Mouse (Mus musculus): ENCODE results near the gene Gucy2c. TPM values are rescaled to one million over a fixed set of nuclear protein-coding genes. Genes with fewer than 3 reads are reported as not detected.

The Gucy2c gene
- total RNA-seq, 2 experiments from 2014 or later, result 0.26 to 0.47 TPM

GRCm38 (mm10) chr6:136672467-136672866 lies 109.1 kb downstream of the Gucy2c start:
- DNase-seq (ENCODE audit: low spot score in 2 of 2), result peak; percentile 68 to 76

- no peak for DNase-seq (ENCODE audit: low spot score in 2 of 2)
Measured at GRCm38 (mm10) chr6:136669274-136669673, 112.3 kb downstream of the Gucy2c start.

DNA sequence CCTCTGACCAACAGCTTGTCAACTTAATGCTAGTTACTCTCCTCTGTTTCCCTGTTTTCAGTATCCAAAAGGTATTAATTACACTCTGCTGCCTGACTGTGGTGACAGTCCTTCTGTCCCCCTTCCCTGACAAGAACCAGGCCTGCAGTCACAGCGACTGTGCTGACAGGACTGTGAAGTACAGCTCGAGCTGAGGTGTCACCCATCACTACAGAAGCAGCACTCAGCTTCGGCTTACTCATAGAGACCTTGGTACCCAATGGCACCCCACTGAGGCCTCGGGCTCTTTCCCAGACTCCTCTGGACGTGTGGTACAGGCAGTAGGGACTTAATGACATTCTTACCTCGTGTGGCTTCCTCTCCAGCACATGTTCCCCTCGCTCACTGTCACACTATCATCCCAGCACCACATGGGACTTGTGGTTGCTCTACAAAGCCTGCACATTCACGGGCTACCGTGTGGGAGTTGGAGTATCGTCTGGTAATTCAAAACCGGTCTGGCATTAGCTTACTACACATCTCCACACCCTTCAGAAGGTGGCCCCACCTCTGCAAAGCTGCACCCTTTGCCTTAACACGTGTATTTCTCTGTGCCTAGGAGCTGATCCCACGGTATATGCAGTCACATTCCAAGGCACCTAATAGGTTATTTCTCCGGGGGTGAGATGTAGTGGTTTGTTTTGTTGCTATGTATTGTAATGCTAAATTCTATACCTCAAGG lies 113.1 kb downstream of the Gucy2c start:
- DNase-seq (ENCODE audit: low spot score in 2 of 2), result no peak

- DNase-seq (ENCODE audit: low spot score in 2 of 2), result no peak
Measured at GRCm38 (mm10) chr6:136662063-136662462, 119.5 kb downstream of the Gucy2c start.

DNA sequence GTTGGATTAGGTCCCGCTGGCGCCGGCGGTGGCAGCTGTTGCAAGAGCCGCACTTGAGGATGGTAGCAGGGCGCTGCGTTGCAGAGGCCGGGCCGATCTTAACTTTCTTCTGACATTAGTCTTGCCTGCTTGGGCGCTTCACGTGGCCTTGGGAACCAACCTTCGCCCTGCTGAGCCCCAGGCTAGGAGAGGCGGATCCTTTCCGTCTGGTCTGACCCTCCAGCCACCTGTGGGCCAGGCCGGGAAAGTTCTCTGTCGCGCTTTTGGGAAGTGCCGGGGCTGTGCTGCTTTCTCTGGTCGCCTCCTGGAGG lies 119.9 kb downstream of the Gucy2c start, which contains the start of gene Plbd1:
TSS of gene Plbd1 (minus strand) at position 223 of the 311 bp plus-strand sequence.
- no peak for DNase-seq (ENCODE audit: low spot score in 2 of 2)

DNA sequence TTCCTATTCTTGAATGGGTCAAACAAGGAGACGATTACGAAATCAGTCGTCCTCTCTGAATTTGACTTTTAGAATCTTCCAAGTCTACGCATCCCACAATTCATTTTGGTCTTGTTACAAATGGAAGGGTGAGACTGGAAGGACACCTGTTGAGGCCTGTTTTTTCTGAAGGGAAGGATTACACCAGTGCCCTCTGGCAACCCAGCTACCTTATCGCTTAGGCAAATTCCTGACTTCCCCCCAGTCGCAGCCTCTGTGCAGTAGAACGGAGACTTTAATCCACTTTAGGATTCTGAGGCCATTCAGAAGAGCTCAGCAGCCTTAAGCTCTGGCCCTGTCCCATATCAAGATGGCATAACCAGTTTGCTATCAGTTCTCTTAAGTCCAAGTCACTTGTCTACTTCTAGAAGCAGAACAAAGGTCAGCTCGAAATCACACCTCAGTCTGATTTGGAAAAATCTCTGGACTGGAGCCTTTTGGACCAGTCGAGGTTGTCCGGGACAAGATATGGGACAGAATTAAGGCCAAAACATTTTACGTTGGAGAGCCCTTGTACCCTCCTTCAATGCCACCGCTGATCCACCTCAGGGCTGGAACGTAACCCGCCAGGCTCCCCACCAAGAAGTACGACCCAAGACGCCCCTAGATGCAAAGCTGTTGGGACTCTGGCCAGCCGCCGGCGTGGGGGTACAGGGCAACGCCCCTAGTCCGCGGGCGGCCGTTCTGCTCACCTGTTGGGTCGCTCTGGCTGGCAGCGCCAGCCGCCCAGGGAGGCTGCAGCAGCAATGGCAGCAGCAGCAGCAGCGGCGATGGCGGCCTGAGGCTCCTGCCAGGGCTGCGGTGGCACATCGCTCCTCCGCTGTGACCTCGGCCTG lies 120.5 kb downstream of the Gucy2c start:
- DNase-seq (ENCODE audit: low spot score in 2 of 2), result no peak

DNA sequence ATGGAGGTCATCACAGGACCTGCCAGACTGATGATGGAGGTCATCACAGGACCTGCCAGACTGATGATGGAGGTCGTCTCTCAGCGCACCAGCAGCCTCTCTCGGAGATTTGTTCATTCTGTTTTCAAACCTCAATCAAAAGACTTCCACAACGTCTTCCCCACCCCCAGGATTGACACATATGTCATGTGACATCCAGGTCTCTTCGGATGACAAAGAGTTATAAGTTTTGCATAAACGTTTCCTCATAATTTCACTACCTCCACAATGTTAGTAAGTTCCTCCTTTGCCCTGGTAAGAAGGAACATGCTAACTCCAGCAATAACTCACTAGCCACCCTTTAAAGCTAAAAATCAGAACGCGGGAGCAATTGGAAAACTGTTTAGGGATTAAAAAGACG lies 122.3 kb downstream of the Gucy2c start:
- DNase-seq (ENCODE audit: low spot score in 2 of 2), result no peak

DNA sequence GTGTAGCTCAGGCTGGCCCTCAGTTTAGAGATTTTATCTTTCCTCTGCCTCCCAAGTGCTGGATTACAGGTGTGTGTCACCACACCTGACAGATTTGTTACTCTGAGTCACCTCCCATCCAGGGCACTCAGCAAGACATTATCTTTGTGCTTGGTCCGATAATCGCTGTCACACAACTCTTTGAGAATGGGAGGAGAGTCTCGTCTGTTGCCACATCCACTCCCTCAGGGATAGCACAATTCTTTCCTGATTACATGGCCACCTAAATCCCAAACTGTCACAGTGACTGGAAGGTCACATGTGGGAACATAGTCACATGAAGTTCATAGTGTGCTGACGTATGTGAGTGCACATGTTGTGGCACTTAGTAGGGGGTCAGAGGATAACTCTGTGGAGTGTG lies 123.3 kb downstream of the Gucy2c start:
- DNase-seq (ENCODE audit: low spot score in 2 of 2), result no peak

- no peak for DNase-seq (ENCODE audit: low spot score in 2 of 2)
Measured at GRCm38 (mm10) chr6:136655786-136656185, 125.8 kb downstream of the Gucy2c start.

- DNase-seq (ENCODE audit: low spot score in 2 of 2), result no peak
Measured at GRCm38 (mm10) chr6:136654470-136654869, 127.1 kb downstream of the Gucy2c start.

DNA sequence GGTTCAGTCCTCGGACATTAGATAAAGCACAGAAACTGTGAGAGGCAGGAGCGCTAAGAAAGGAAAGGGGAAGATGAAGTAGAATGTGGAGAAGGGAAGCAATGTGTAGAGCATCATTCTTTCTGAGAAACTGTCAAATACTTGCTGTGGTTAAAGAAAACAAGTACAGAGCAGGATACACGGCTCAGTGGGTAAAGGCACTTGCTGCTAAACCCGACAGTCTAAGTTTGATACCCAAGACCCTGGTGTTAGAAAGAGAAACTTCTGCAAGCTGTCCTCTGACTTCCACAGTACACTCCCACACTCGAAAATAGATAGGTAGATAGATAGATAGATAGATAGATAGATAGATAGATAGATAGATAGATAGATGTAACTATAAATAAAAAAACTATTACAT lies 128.2 kb downstream of the Gucy2c start:
- DNase-seq (ENCODE audit: low spot score in 2 of 2), result no peak

- no peak for DNase-seq (ENCODE audit: low spot score in 2 of 2)
Measured at GRCm38 (mm10) chr6:136650664-136651063, 130.9 kb downstream of the Gucy2c start.

GRCm38 (mm10) chr6:136647455-136647861 lies 134.1 kb downstream of the Gucy2c start:
- DNase-seq (ENCODE audit: low spot score in 2 of 2), result no peak

Small RNA genes within 50 kb of the gene (microRNA-seq; reads per million reads assigned to microRNA genes)
- 0 reads per million in 2 experiments for gene Gm44364

Other genes starting within 250 kb of the Gucy2c start
- gene Plbd1, start 119.8 kb downstream of the Gucy2c start, total RNA-seq (2021), result under 1 TPM; 0.16 to 0.65 TPM
- gene Hist4h4, start 22.6 kb upstream of the Gucy2c start, total RNA-seq (2021), result 10 to 100 TPM; 11.3 to 13.2 TPM
- 10 to 100 TPM; 50.9 to 57.0 TPM for gene H2afj, start 26.5 kb upstream of the Gucy2c start, total RNA-seq (2021)
- gene BC049715, start 45.9 kb upstream of the Gucy2c start, total RNA-seq (2021), result 1 to 10 TPM; 2.3 to 2.8 TPM
- 100 to 1,000 TPM; 109 to 111 TPM for gene Wbp11, start 46.5 kb upstream of the Gucy2c start, total RNA-seq (2021)
- gene Smco3, start 53.7 kb upstream of the Gucy2c start, total RNA-seq (2021), result 1 to 10 TPM; 4.9 to 5.3 TPM
- gene Art4, start 76.0 kb upstream of the Gucy2c start, total RNA-seq (2021), result not detected
- gene Mgp, start 94.1 kb upstream of the Gucy2c start, total RNA-seq (2021), result 10 to 100 TPM; 43.3 to 51.2 TPM
- not detected for gene Erp27, start 140.4 kb upstream of the Gucy2c start, total RNA-seq (2021)
- 1 to 10 TPM in 1 of 2 experiments, under 1 TPM in 1; 0.82 to 1.1 TPM for gene Pde6h, start 142.1 kb upstream of the Gucy2c start, total RNA-seq (2021)
- 10 to 100 TPM; 10.9 to 13.3 TPM for gene Arhgdib, start 160.1 kb upstream of the Gucy2c start, total RNA-seq (2021)

All from left cerebral cortex, adult 18-20 months (tissue).